Mouse (Mus musculus): ENCODE data around the gene Wdr13. TPM values are rescaled to one million over a fixed set of nuclear protein-coding genes. Genes with fewer than 3 reads are reported as not detected.
"Not testable (repeated sequence)": the region's sequence is repeated elsewhere in the genome, so short reads cannot be mapped to it uniquely, and the experiment has no call there.

The Wdr13 gene
- total RNA-seq, 4 experiments from 2014 or later = 176 to 202 (median 193) TPM

DNA sequence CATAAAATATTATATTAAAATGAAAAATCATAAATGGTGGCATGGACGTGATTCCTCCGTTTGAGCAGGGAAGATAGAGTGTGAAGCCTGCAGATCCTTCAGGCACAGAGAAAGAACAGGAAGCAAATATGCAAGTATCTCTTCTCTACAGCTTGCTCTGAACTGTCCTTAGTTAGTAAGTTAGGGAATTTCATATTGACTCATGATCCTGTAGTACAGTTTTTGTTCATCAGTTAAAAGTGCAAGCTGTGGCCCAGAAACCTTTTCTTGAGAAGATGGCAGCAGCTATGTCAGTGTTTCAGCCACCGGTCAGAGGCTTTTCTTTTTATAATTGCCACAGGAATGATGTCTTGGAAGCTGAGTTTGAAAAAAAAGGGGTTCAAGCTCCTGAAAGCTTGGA, 27.7 kb downstream of the Wdr13 start:
- no peak for DNase-seq (ENCODE audit: low spot score in 2 of 2)

DNA sequence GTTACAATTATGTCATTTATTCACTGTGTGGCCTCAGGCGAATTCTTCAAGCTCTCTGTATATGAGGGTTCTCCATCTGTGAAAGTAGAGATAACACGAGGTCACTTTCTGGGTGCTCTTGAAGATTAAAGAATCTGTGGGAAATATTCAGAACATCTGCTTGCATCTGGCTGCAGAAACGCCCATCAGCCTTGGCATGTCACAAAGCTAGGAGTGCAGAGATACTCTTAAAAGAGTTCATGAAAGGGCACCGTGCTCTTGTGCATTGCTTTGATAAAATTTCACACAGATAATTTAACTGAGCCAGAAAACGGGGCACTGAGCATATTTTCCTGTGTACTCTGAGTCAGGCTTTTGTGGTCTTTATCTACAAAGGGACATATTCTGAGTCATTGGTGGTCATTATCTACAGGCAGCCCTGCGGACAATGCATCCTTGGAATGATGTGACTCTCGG, 30.5 kb downstream of the Wdr13 start:
- no peak for DNase-seq (ENCODE audit: low spot score in 2 of 2)

DNA sequence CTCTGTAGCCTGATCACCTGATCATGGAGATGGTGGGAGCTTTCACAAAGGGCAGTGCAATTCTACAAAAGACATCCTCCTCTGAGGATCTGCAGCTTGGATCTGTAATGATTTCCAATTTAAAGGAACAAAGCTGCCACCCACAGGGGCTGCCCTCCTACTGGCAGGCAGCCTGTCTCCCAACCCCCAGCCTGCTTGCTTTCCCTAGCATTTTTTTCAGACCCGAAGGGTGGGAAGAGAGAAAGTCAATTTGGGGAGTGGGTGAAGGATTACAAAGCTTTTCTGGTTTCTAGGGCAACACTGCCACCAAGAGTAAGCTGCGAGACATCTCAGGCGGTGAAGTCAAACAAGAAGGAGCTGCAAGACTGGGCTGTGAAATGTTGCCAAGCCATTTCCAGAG, 31.7 kb downstream of the Wdr13 start:
- peak; percentile 18 to 50 for DNase-seq (ENCODE audit: low spot score in 2 of 2)

DNA sequence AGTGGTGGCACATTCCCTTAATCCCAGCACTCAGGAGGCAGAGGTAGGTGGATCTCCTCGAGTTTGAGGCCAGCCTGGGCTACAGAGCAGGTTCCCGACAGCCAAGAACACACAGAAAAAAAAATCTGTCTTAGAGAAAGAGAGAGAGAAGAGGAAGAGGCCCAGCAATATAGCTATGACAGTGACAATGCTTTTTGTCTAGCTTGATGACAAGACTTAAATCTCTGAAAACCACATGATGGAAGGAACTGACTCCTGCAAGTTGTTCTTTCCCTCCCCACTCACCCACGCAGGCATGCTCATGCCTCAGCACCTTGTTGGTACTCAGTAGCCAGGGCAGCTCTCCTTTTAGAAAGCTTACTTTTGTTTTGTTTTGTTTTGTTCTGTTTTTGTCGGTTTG, 33.3 kb downstream of the Wdr13 start:
- no peak for DNase-seq (ENCODE audit: low spot score in 2 of 2)

DNA sequence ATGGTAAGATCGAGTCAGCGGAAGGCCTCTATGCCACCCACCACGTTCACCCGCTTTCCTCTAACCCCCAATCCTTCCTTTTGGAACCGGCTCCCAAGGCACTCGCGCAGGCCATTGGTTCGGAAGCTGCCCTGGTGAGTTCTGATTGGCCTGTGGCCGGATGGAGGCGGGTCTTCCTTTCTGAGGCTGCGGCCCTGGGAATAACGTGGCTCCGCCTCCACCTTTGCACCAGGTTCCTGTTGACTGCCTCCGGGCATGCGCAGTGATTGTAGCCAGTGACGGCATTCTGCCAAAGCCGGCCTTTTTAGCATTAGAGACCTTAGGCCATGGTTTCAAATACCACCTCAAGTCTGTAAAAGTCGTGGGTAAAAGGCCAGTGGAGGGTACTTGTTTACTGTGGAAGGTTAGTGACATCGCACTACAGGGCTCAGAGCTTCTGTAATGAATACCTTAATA, 35.9 kb downstream of the Wdr13 start:
- DNase-seq (ENCODE audit: low spot score in 2 of 2) = peak; percentile 87 to 96

DNA sequence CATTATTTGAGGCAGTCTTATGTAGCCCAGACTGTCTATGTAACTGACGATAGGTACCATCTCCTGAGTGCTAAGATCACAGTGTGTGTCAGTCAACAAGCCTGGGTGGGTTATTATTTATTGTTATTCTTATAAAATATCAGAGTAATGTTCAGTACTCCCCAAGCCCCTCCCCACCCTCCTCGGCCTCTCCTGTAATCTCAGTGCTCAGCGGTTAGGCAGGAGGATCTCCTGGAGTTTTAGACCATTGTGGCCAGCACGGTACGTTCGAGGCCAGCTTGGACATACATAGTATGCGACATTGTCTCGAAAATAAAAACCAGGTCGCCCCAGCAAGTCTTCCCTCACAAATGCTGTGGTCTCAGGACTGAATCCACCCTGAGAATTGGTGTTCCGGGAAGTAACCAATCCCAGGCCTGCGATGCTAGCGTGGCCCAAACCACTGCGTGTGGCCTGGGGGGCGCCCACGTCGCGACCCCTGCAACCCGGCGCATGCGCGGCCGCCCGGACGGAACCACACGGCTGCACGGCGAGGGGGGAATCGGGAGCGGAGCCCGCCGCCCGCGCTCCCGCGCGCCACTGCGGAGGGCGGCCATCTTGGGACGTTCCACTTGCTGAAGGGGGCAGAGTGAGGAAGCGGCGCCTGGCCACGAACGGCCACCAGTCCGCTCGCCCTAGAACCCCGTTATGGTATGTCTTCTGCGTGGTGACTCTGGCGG, 36.5 kb downstream of the Wdr13 start:
- peak in 1 of 2 experiments; percentile 86 for DNase-seq (ENCODE audit: low spot score in 2 of 2)

DNA sequence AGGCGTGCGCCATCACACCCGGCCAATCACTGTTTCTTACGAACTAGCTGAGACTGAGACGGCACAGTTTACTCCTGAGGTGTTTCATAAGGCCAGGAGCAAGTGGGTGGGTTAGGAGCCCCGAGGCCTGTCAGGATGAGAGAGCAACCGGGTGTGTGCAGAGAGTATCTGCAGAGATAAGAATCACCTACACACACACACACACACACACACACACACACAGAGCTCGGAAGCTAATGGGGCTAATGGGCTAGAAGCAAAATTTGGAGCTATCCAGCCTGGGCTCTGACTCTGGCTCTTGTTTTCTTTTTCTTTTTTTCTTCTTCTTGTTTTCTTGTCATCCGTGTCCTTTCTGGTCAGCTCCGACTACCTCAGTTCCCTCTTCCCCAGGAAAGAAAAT, 37.1 kb downstream of the Wdr13 start:
- peak in 1 of 2 experiments; percentile 4 for DNase-seq (ENCODE audit: low spot score in 2 of 2)

DNA sequence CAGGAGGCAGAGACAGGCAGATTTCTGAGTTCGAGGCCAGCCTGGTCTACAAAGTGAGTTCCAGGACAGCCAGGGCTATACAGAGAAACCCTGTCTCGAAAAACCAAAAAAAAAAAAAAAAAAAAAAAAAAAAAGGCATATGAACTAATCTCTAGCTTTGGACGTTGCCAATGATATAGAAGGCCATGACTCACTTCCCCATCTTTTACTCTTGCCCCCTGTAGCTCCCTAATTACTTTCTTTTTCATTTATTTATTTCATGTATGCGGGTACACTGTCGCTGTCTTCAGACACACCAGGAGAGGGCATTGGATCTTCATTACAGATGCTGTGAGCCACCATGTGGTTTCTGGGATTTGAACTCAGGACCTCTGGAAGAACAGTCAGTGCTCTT, 41.7 kb downstream of the Wdr13 start:
- DNase-seq (ENCODE audit: low spot score in 2 of 2) = not testable (repeated sequence)

DNA sequence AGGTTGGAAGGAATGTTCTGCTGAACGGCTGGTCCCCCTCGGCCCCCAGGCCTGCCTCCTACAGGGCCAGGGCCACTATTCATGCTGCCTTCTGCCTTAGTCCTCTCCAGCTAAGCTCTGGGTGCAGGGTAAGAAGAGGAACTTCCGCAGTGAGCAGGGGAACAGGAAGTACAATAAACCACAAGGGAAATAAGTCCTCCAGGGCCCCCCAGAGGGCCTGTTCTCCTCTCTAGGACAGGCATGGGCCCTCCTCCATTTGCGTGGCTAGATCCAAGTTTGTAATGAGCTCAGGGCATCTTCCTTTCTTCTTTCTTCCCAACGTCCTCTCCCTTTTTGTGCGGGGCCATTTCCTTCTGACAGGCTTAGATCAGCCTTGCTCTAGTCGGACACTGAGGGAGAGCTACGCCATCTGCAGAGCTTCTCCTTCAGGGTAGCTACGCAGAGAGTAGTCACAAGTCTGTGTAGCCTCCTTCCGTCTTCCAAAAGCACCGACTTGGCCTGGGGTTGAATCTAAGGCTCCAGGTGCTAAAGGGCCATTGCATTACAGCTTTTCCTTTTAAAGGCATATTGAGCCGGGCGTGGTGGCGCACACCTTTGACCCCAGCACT, 42.2 kb downstream of the Wdr13 start, which contains the start of gene Was:
TSS of gene Was (minus strand) at position 153 of the 608 bp plus-strand sequence.
- DNase-seq (ENCODE audit: low spot score in 2 of 2) = no peak

DNA sequence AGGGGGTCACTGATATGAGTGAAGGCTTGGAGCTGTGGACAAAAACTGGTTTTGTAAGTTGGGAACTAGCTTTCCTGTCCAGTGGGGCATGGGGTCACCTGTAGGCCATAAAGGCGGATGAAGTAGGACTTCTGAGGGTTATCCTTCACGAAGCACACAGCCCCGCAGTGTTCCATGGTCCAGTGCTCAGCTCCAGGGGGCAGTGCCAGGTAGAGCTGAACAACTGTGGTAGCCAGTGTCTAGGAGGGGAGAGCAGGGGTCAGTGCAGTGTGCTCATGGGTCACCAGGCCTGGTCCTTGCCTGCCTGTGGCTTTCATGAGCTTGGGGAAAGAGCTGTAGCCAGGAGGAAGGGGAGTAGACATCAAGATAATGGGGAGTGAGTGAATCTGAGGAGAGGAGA, 42.9 kb downstream of the Wdr13 start:
- no peak for DNase-seq (ENCODE audit: low spot score in 2 of 2)

DNA sequence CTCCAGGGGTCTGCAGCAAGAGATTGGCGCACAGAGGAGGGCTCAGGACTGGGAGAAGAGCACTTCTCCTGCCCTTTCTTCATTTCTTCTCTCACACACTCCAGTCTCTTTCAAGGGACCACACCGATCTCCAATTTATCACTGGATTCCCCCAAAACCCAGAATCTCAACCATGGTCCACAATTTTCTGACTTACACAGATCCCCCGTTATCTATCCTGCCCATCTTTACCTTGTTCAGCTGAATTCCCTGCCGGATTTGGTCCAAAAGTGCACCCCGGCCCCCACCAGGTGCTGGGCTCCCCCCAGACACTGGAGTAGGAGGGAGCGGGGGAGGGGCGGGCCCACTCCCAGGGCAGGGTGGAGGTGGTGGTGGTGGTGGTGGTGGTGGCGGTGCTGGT, 47.1 kb downstream of the Wdr13 start:
- DNase-seq (ENCODE audit: low spot score in 2 of 2) = no peak

DNA sequence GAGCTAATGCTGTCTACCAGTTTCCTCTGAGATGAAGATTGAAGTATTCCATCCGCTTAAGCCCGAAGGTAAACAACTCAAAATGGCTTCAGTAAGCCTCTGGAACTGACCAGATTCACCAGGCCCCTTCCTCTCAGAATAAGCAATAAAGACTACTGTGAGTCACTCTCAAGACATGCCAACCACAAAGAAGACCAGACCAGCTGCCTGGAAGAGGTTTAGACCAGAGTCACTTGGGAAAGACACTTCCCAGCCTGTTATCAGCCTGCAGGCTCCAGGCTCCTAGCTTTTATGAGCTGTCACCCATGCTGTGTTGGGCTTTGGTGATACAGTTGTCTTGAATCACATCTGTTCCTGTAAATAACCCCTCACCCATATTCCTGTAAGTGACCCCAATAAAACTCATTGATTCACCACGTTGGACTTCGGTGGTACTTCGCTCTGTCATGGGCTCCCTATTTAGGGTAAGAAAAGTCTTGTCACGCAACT, 47.9 kb downstream of the Wdr13 start:
- DNase-seq (ENCODE audit: low spot score in 2 of 2) = no peak

DNA sequence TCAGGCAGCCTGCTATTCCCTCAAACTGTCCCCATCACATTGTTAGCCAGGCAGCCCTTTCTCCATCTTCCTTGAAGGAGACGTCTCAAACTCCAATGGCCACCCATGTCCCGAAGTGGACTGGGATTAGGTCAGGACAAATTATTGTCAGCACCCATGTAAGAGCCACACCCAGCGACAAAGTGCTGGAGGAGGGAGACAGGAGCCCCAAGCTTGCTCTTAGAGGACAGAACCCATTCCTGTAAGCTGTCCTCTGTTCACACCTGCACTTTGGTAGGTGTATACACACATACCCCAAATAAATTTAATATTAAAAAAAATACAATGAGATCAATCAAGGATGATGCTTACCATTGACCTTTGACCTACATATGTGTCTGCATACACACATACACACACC, 57.6 kb downstream of the Wdr13 start:
- no peak for DNase-seq (ENCODE audit: low spot score in 2 of 2)

DNA sequence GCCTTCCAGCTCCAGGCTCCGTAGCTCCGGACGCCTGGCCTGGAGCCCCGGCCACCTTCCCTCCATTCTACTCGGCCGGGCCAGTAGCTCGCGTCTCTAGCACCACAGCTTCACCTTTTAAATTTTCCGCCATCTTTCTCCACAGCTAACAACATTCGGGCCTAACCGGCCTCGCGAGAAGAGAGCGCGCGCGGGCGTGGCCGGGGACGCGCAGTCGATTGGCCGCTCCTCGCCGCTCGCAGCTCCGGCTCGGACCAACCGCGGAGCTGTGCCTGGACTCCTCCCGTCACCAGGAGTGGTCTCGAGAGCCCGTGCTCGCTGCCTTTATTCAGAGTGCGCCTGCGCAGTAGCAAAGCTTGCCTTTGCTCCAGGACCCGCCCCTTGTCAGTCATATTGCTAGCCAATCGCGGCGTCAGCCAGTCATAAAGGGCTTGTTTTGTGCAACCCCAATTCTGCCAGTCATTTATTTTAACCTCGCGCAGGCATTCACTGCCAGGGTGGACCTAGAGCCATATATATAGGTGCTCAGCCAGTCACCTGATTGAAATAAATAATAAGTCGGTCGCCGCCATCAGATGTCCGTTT, 58.2 kb downstream of the Wdr13 start, which contains the start of gene Suv39h1:
TSS of gene Suv39h1 (minus strand) at position 331 of the 585 bp plus-strand sequence.
- peak; percentile 62 to 97 for DNase-seq (ENCODE audit: low spot score in 2 of 2)

DNA sequence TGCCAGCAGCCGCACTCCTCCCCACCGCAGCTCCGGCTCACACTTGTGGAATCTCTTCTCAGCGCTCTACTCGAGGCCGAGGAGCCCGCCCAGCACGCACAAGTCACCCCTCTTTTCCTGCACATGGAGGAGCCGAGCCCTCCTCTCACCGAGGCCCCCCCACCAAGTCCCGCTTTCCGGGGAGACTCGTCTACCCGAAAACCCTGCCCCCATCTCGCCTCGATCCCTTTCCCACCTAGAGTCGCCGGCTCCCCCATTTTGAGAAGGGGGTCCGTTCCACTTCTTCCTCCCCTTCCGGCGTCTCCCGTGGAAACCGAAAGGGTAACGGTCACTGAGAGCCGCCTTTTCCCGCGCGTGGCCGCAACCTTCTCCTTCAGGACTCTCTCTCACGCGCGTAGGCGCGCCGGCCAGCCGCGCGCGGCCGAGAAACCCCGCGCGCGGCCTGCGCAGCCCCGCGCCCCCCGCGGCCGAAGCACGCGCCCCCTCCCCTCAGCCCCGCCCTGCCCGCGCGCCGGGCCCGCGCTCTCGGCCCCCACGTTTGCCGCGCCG, 58.7 kb downstream of the Wdr13 start:
- no peak for DNase-seq (ENCODE audit: low spot score in 2 of 2)

Other genes starting within 250 kb of the Wdr13 start
- 10 to 100 TPM; 28.2 to 47.5 (median 42.3) TPM for gene Slc35a2, start 248.9 kb downstream of the Wdr13 start, total RNA-seq (2022)
- gene Pqbp1, start 233.6 kb downstream of the Wdr13 start, total RNA-seq (2022) = 10 to 100 TPM; 79.2 to 89.9 (median 84.2) TPM
- 10 to 100 TPM; 22.9 to 33.3 (median 29.3) TPM for gene Timm17b, start 233.5 kb downstream of the Wdr13 start, total RNA-seq (2022)
- gene Gm10491, start 225.1 kb downstream of the Wdr13 start, total RNA-seq (2022) = not detected
- 1 to 10 TPM in 1 of 4 experiments, not detected in 3; 1.4 TPM for gene Gm10490, start 223.3 kb downstream of the Wdr13 start, total RNA-seq (2022)
- 100 to 1,000 TPM; 412 to 461 (median 441) TPM for gene Pcsk1n, start 213.1 kb downstream of the Wdr13 start, total RNA-seq (2022)
- not detected for gene Eras, start 204.3 kb downstream of the Wdr13 start, total RNA-seq (2022)
- gene Hdac6, start 185.0 kb downstream of the Wdr13 start, total RNA-seq (2022) = 10 to 100 TPM; 45.1 to 52.4 (median 46.9) TPM
- gene Gata1, start 154.8 kb downstream of the Wdr13 start, total RNA-seq (2022) = not detected
- 1 to 10 TPM in 2 of 4 experiments, under 1 TPM in 1, not detected in 1; 0.63 to 1.2 (median 1.1) TPM for gene Glod5, start 114.4 kb downstream of the Wdr13 start, total RNA-seq (2022)
- 10 to 100 TPM; 24.7 to 27.5 (median 26.6) TPM for gene Suv39h1, start 58.1 kb downstream of the Wdr13 start, total RNA-seq (2022)
- gene Was, start 42.4 kb downstream of the Wdr13 start, total RNA-seq (2022) = 1 to 10 TPM in 3 of 4 experiments, under 1 TPM in 1; 0.82 to 3.6 (median 2.0) TPM
- 100 to 1,000 TPM; 134 to 198 (median 155) TPM for gene Rbm3, start 13.0 kb upstream of the Wdr13 start, total RNA-seq (2022)
- 10 to 100 TPM; 12.7 to 15.0 (median 14.8) TPM for gene Tbc1d25, start 43.3 kb upstream of the Wdr13 start, total RNA-seq (2022)
- 10 to 100 TPM; 27.4 to 35.9 (median 33.1) TPM for gene Ebp, start 60.6 kb upstream of the Wdr13 start, total RNA-seq (2022)
- 10 to 100 TPM; 66.0 to 71.8 (median 70.8) TPM for gene Porcn, start 73.6 kb upstream of the Wdr13 start, total RNA-seq (2022)
- 10 to 100 TPM; 21.8 to 24.3 (median 23.1) TPM for gene Ftsj1, start 119.5 kb upstream of the Wdr13 start, total RNA-seq (2022)
- gene Slc38a5, start 138.2 kb upstream of the Wdr13 start, total RNA-seq (2022) = 1 to 10 TPM; 3.0 to 4.2 (median 3.7) TPM
- not detected for gene Ssxb10, start 194.5 kb upstream of the Wdr13 start, total RNA-seq (2022)
- gene Ssxb9, start 234.1 kb upstream of the Wdr13 start, total RNA-seq (2022) = not detected

Data from left cerebral cortex, adult 8-10 months (tissue).